Comparison of ENCODE assay signal across 24 mouse cellular contexts in the genomic region with DNA sequence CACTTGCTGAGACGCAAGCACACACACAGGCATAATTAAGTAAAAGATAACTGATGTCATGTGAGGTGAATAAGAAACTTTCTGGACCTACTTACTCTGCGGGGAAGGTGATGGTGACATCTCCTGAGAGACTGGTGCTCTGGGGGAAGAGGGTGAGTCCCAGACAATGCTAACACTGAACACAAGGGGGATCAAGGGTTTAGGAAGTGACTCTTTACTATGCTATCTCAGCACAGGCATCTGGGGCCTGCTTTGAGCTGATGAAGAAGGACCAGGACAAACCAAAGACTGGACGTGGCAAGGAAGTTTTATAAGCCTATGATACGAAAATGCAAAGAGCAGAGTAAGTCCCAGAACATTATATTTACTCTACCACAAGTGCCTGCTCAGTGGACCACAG.
A peak's percentile ranks its signal among the peaks of the same experiment; 100 is the strongest.
DNase-seq lines count a peak whose midpoint lies in the region; ATAC-seq and TF ChIP-seq lines count a peak whose summit lies in the region.
"Had no signal": no experiment of that assay in that cellular context is flagged by ENCODE, and none has a peak within 500 bp of the region (broad histone marks: within the 10 kb centered on the region; RNA-seq: fewer than 3 reads in every experiment).

No protein-coding gene starts in this region.

- no peak overlapping the region for H3K9ac ChIP-seq in heart, embryonic 12.5 days
- H3K9ac ChIP-seq in liver, postnatal 0 days (replicated peaks), result no peak overlapping the region
- H3K9ac ChIP-seq: forebrain, embryonic 13.5 days; heart, embryonic 13.5 days; hindbrain, embryonic 12.5 days; hindbrain, embryonic 15.5 days had no signal

- no peak overlapping the region for H3K4me2 ChIP-seq in heart, embryonic 12.5 days
- H3K4me2 ChIP-seq in liver, postnatal 0 days (ENCODE audit: low read depth, low read length), result no peak overlapping the region
- H3K4me2 ChIP-seq: forebrain, embryonic 13.5 days; heart, embryonic 13.5 days; hindbrain, embryonic 12.5 days; hindbrain, embryonic 15.5 days had no signal

- DNase-seq in heart, adult 11 months, result peak; percentile 15
- DNase-seq in liver, postnatal 0 days, result no peak
- DNase-seq in liver, result no peak
- no peak for DNase-seq in adrenal gland, adult (ENCODE audit: inconsistent age in 2 of 2, low spot score in 1 of 2)
- DNase-seq in gastrocnemius, postnatal 25 days, result no peak
- DNase-seq: adrenal gland, postnatal 10 days; adrenal gland, postnatal 36 days; cerebellum, adult 18-20 months; cerebellum, adult 9-10 months; cerebellum, postnatal 25 days; gastrocnemius, postnatal 10 days; heart, adult 18-20 months; heart, postnatal 14 days; heart, postnatal 4 days had no signal

- no peaks in the 10 kb centered on the region for H3K36me3 ChIP-seq in heart, embryonic 12.5 days
- H3K36me3 ChIP-seq in liver, postnatal 0 days (replicated peaks; ENCODE audit: insufficient read depth, low read length), result no peaks in the 10 kb centered on the region
- H3K36me3 ChIP-seq: G1E; heart, embryonic 13.5 days; hindbrain, embryonic 12.5 days; hindbrain, embryonic 15.5 days had no signal

- no peaks in the 10 kb centered on the region for H3K9me3 ChIP-seq in heart, embryonic 12.5 days (replicated peaks)
- no peaks in the 10 kb centered on the region for H3K9me3 ChIP-seq in liver, postnatal 0 days (ENCODE audit: low read length)
- H3K9me3 ChIP-seq: forebrain, embryonic 10.5 days; forebrain, embryonic 13.5 days; G1E; heart, embryonic 13.5 days; hindbrain, embryonic 12.5 days; hindbrain, embryonic 15.5 days had no signal

- no peak overlapping the region for H3K27ac ChIP-seq in heart, embryonic 12.5 days (ENCODE audit: poor library complexity, severe bottlenecking)
- no peak overlapping the region for H3K27ac ChIP-seq in liver, postnatal 0 days (ENCODE audit: low read depth)
- H3K27ac ChIP-seq: forebrain, embryonic 10.5 days; forebrain, embryonic 13.5 days; heart, embryonic 13.5 days; hindbrain, embryonic 12.5 days; hindbrain, embryonic 15.5 days had no signal

- H3K4me3 ChIP-seq in heart, embryonic 12.5 days, result no peak overlapping the region
- no peak overlapping the region for H3K4me3 ChIP-seq in liver, postnatal 0 days (ENCODE audit: low read depth, low read length)
- H3K4me3 ChIP-seq: forebrain, embryonic 10.5 days; forebrain, embryonic 13.5 days; heart, embryonic 13.5 days; hindbrain, embryonic 12.5 days; hindbrain, embryonic 15.5 days had no signal

- TF ChIP-seq CTCF in liver, postnatal 0 days (IDR thresholded peaks at IDR 0.05; ENCODE audit: low read depth), result 0 out of 2 replicates have a peak, but pooled peaks have one; percentile 8

- peaks cover 22% of the 10 kb centered on the region for H3K4me1 ChIP-seq in heart, embryonic 12.5 days (replicated peaks)
- no peaks in the 10 kb centered on the region; the same call in 1 of the 2 replicates for H3K4me1 ChIP-seq in liver, postnatal 0 days (ENCODE audit: insufficient read depth)

- WGBS in heart, embryonic 12.5 days, result 80% methylated on average over 4 of the region's 4 CpGs
- WGBS in liver, postnatal 0 days (ENCODE audit: insufficient replicate concordance), result 79% methylated on average over 4 of the region's 4 CpGs

- no peak for TF ChIP-seq EP300 in liver, postnatal 0 days (IDR thresholded peaks at IDR 0.05; ENCODE audit: low read depth)

- ATAC-seq in heart, embryonic 12.5 days (ENCODE audit: insufficient number of reproducible peaks, low FRiP score), result no peak
- no peak for ATAC-seq in liver, postnatal 0 days
- ATAC-seq in common myeloid progenitor, adult 5-6 weeks (replicated peaks; ENCODE audit: low read depth, poor library complexity, severe bottlenecking), result peak; percentile 57; the same call in 1 of the 2 replicates
- peak; percentile 84 for ATAC-seq in megakaryocyte-erythroid progenitor cell, adult 5-6 weeks (replicated peaks; ENCODE audit: low FRiP score, low TSS enrichment, poor library complexity, severe bottlenecking)
- ATAC-seq: forebrain, embryonic 13.5 days; forebrain, embryonic 16.5 days had no signal

- H3K27me3 ChIP-seq in heart, embryonic 12.5 days (replicated peaks), result no peaks in the 10 kb centered on the region
- H3K27me3 ChIP-seq in liver, postnatal 0 days (ENCODE audit: insufficient read depth, low read length), result no peaks in the 10 kb centered on the region
- H3K27me3 ChIP-seq: forebrain, embryonic 13.5 days; heart, embryonic 13.5 days; hindbrain, embryonic 12.5 days; hindbrain, embryonic 15.5 days had no signal

Comparison
In these comparisons a context has a peak if more than half of its experiments do, and no peak if none do; other contexts are left out.
1. ATAC-seq: peak in common myeloid progenitor, adult 5-6 weeks (single experiment) and megakaryocyte-erythroid progenitor cell, adult 5-6 weeks (single experiment); none in heart, embryonic 12.5 days (single experiment) and liver, postnatal 0 days (single experiment).